Mouse (Mus musculus) liver, embryonic 12.5 days (tissue): Measurements from ENCODE around the gene Mei1. TPM values are rescaled to one million over a fixed set of nuclear protein-coding genes. Genes with fewer than 3 reads are reported as not detected.

Experiments
- ATAC-seq: fragments of 200-750 bp; cut with Nextera tagmentation; 2 replicates; pipeline ENCODE4 v1.8.0; 2017; ENCODE audit warnings: moderate number of reproducible peaks, mild to moderate bottlenecking, moderate library complexity
- H3K27ac ChIP-seq: fragments of 300-500 bp; sonication (generic); 2 replicates; pipeline ENCODE4 v1.5.1; 2016; ENCODE audit warnings: mild to moderate bottlenecking
- H3K27me3 ChIP-seq: fragments of 300-500 bp; sonication (generic); replicated peaks from 2 replicates; pipeline ENCODE4 v1.6.1; 2016; ENCODE audit warnings: mild to moderate bottlenecking, moderate library complexity
- H3K36me3 ChIP-seq: fragments of 300-500 bp; sonication (generic); 2 replicates; pipeline ENCODE4 v1.6.1; 2016; ENCODE audit warnings: mild to moderate bottlenecking, moderate library complexity
- H3K4me1 ChIP-seq: fragments of 300-500 bp; sonication (generic); 2 replicates; pipeline ENCODE4 v1.6.1; 2016
- H3K4me2 ChIP-seq: fragments of 300-500 bp; sonication (generic); 2 replicates; pipeline ENCODE4 v1.6.1; 2016; ENCODE audit warnings: mild to moderate bottlenecking, moderate library complexity
- H3K4me3 ChIP-seq: fragments of 300-500 bp; sonication (generic); 2 replicates; pipeline ENCODE4 v1.5.1; 2016; ENCODE audit warnings: mild to moderate bottlenecking, moderate library complexity
- H3K9ac ChIP-seq: fragments of 300-500 bp; sonication (generic); 2 replicates; pipeline ENCODE4 v1.6.1; 2016; ENCODE audit warnings: mild to moderate bottlenecking, moderate library complexity
- H3K9me3 ChIP-seq: fragments of 300-500 bp; sonication (generic); replicated peaks from 2 replicates; pipeline ENCODE4 v1.6.1; 2016; ENCODE audit warnings: mild to moderate bottlenecking, moderate library complexity
- WGBS: fragments of 180-500 bp; shearing (Covaris S2); methylation state at CpG from one replicate; pipeline ENCODE4 v1.1.7; 2016; ENCODE audit not compliant: insufficient replicate concordance; 5-methylcytosine and 5-hydroxymethylcytosine counted together
- polyA plus RNA-seq: library from polyadenylated mRNA; unstranded; fragments of >200 nt; fragmentation: Nextera tagmentation; extraction: Ambion mirVana; gene quantifications from 2 replicates; pipeline ENCODE4 v1.2.1, GENCODE M21; 2016

Mei1 gene
- polyA plus RNA-seq, 1 experiment from 2014 or later, result not detected

DNA sequence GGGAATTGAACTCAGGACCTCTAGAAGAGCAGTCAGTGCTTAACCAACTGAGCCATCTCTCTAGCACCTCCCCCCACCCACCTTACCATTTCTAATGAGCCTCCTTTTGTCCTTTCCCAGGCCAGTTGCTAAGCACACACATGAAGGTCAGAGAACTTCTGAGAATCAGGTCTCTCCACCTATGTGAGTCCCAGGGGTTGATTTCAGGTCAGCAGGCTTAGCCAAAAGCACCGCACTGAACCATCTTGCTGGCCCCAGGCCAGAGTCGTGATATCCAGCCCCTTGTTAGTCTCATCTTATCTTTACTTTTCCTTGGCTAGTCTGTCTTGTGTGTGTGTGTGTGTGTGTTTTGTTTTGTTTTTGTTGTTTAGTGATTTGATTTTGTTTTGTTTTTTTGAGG is 75.6 kb downstream of the Mei1 start:
- WGBS, result 11% methylated on average over 2 of the region's 2 CpGs
- Histone ChIP-seq H3K27ac (peak overlapping the region; percentile 92), H3K4me1 (peaks cover 63% of the 10 kb centered on the region), H3K27me3 (no peaks in the 10 kb centered on the region), H3K4me2 (peak overlapping the region; percentile 82), H3K9me3 (no peaks in the 10 kb centered on the region), H3K9ac (peak overlapping the region; percentile 99; the same call in 1 of the 2 replicates), H3K4me3 (no peak overlapping the region), H3K36me3 (peaks cover 14% of the 10 kb centered on the region)
- ATAC-seq, result no peak

DNA sequence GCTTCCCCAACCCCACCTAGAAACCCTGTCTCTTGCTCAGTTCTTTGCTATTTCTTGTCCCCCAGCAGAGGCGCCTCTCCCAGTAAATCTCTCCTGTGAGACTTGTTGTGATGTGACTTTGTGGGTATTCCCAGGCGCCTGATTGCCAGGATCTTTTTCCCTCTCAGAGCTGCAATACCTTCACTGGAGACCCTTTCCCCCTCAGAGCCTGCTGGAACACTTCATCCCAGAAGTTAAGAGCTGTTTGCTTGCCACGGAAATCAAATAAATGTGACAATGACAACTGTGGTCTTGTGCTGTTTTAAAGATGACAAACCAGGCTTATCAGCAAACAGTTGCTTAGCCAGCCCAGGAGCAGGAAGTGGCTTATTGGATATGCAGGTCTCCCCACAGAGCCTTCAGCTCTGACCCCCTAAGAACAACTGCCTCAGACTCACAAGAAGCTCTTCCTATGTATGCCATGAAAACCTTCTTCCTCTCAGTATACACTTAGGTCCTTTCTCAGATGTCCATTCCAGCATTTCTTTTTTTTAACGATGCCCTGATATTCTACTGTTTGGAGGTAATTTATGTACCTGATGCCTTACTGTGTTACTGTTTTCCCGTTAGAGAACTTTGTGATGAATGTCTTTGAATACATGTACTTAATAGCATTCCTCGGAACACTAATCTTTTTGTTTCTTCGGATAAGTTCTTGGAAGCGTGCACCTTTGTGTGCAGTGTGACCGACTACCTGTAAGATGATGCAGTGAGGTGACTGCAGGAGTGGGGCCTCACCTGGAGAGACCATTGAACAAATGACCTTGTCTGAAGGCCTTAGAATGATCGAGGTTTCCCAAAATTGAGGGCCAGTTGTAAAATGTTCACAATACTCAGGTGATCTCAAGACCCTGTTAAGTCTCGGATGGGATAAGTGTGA is 76.3 kb downstream of the Mei1 start:
- ATAC-seq, result peak; percentile 6

GRCm38 (mm10) chr15:82146770-82147610 is 77.2 kb downstream of the Mei1 start, which contains the start of gene Srebf2:
Gene Srebf2, plus strand, starts transcription at chr15:82147181.
- peaks cover 66% of the 10 kb centered on the region for H3K4me1 ChIP-seq
- peaks cover 13% of the 10 kb centered on the region for H3K36me3 ChIP-seq
- no peaks in the 10 kb centered on the region for H3K9me3 ChIP-seq
- peak within 1 kb of the TSS; percentile 92 for H3K27ac ChIP-seq
- WGBS, result under 1% methylated on average over 77 of the region's 79 CpGs
- peak; percentile 91 for ATAC-seq
- peak within 1 kb of the TSS; percentile 95 for H3K4me3 ChIP-seq
- H3K9ac ChIP-seq, result peak within 1 kb of the TSS; percentile 99
- H3K4me2 ChIP-seq, result peak within 1 kb of the TSS; percentile 82
- H3K27me3 ChIP-seq, result no peaks in the 10 kb centered on the region

More for the DNA sequence above, 76.3 kb downstream of the Mei1 start:
- Histone ChIP-seq H3K27me3 (no peaks in the 10 kb centered on the region), H3K4me3 (peak overlapping the region; percentile 95), H3K9ac (peak overlapping the region; percentile 99), H3K4me1 (peaks cover 63% of the 10 kb centered on the region), H3K27ac (peak overlapping the region; percentile 92), H3K9me3 (no peaks in the 10 kb centered on the region), H3K4me2 (peak overlapping the region; percentile 82), H3K36me3 (peaks cover 17% of the 10 kb centered on the region)
- 16% methylated on average over 11 of the region's 11 CpGs for WGBS

- H3K27me3 ChIP-seq, result no peaks in the 10 kb centered on the region
- H3K4me3 ChIP-seq, result peak overlapping the region; percentile 95
- H3K9ac ChIP-seq, result peak overlapping the region; percentile 99
- 0 out of 2 replicates have a peak, but pooled peaks have one; percentile 6 for ATAC-seq
- peak overlapping the region; percentile 92 for H3K27ac ChIP-seq
- no peaks in the 10 kb centered on the region for H3K9me3 ChIP-seq
- peaks cover 19% of the 10 kb centered on the region for H3K36me3 ChIP-seq
- WGBS, result under 1% methylated on average over 50 of the region's 50 CpGs
- H3K4me1 ChIP-seq, result peaks cover 73% of the 10 kb centered on the region
- H3K4me2 ChIP-seq, result peak overlapping the region; percentile 82
Measured at GRCm38 (mm10) chr15:82147611-82148111, 77.9 kb downstream of the Mei1 start.

DNA sequence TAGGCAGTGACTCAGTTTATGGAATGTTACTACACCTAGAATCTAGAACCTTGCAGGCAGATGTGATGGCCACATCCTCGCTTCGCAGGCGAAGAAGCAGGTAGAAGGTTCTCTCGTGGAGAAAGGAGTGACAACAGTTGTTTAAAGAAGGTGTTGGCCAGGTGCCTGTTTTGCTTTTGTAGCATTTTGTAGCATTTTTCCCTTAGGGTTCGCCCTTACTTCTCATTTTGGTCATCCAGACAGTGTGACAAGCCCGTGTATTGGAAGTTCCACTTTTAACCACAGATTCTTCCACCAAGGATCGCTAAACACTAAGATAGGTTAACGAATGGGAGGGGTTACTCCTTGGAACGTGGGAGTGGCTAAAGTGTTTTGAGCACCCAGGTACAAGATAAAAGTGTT is 78.7 kb downstream of the Mei1 start:
- Histone ChIP-seq H3K27me3 (no peaks in the 10 kb centered on the region), H3K4me3 (peak overlapping the region; percentile 95), H3K27ac (peak overlapping the region; percentile 92), H3K9ac (peak overlapping the region; percentile 99), H3K36me3 (peaks cover 20% of the 10 kb centered on the region), H3K9me3 (no peaks in the 10 kb centered on the region), H3K4me2 (peak overlapping the region; percentile 82), H3K4me1 (peaks cover 79% of the 10 kb centered on the region)
- ATAC-seq, result no peak
- WGBS, result 18% methylated on average over 9 of the region's 9 CpGs

- no peak overlapping the region for H3K4me2 ChIP-seq
- no peak overlapping the region for H3K27ac ChIP-seq
- H3K4me3 ChIP-seq, result no peak overlapping the region
- no peaks in the 10 kb centered on the region for H3K9me3 ChIP-seq
- no peak for ATAC-seq
- no peaks in the 10 kb centered on the region for H3K27me3 ChIP-seq
- no peak overlapping the region for H3K9ac ChIP-seq
- peaks cover 20% of the 10 kb centered on the region for H3K36me3 ChIP-seq
- peaks cover 81% of the 10 kb centered on the region for H3K4me1 ChIP-seq
Measured at GRCm38 (mm10) chr15:82150042-82150441, 80.2 kb downstream of the Mei1 start.

DNA sequence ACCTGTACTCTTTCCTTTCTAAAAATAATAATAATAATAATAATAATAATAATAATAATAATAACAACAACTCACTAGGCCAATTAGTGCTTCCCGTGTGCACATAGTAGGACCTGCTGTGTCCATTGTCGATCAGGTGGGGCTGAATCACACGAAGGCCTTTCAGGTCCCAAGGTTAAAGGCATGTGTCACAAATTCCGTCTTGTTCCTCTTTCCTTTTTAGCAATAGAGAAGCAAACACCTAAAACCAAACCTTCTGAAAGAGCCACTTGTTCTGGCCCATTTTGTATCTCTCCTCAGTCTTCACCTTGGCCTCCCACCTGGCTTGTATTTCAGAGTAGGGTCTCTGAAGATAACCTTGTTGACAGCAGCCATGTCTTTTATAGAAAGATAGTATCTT is 81.4 kb downstream of the Mei1 start:
- no peak overlapping the region for H3K4me2 ChIP-seq
- no peak for ATAC-seq
- no peak overlapping the region for H3K27ac ChIP-seq
- H3K9me3 ChIP-seq, result no peaks in the 10 kb centered on the region
- no peak overlapping the region for H3K4me3 ChIP-seq
- WGBS, result 76% methylated on average over 4 of the region's 4 CpGs
- no peaks in the 10 kb centered on the region for H3K27me3 ChIP-seq
- peaks cover 20% of the 10 kb centered on the region for H3K36me3 ChIP-seq
- no peak overlapping the region for H3K9ac ChIP-seq
- H3K4me1 ChIP-seq, result peaks cover 81% of the 10 kb centered on the region

DNA sequence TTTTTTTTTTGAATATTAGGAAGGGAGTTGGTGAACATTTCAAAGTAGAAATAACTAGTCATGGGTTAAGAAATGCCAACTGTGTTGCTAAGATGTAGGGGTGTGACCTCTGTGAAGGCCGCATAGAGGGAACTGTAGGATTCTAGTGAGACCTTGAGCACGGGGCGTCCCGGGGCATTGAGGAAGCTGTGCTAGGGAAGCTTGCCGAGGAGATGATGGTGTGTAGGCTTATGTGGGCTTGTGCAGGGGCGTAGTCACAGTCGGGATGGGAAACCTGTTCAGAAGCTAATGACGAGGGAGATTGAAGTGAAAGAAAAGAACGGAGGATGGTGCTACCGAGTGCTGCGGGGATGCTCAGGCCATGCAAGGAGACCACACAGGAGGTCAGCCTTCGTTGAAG is 82.2 kb downstream of the Mei1 start:
- no peak overlapping the region for H3K4me3 ChIP-seq
- no peak for ATAC-seq
- no peaks in the 10 kb centered on the region for H3K9me3 ChIP-seq
- H3K36me3 ChIP-seq, result peaks cover 26% of the 10 kb centered on the region
- WGBS, result 73% methylated on average over 12 of the region's 12 CpGs
- H3K4me1 ChIP-seq, result peaks cover 85% of the 10 kb centered on the region
- no peak overlapping the region for H3K4me2 ChIP-seq
- no peak overlapping the region for H3K27ac ChIP-seq
- H3K9ac ChIP-seq, result no peak overlapping the region
- H3K27me3 ChIP-seq, result no peaks in the 10 kb centered on the region

GRCm38 (mm10) chr15:82152435-82152834 is 82.6 kb downstream of the Mei1 start:
- Histone ChIP-seq H3K9me3 (no peaks in the 10 kb centered on the region), H3K9ac (no peak overlapping the region), H3K36me3 (peaks cover 28% of the 10 kb centered on the region), H3K4me3 (no peak overlapping the region), H3K27ac (peak overlapping the region; percentile 11; the same call in 1 of the 2 replicates), H3K4me2 (no peak overlapping the region), H3K27me3 (no peaks in the 10 kb centered on the region), H3K4me1 (peaks cover 89% of the 10 kb centered on the region)
- ATAC-seq, result no peak
- 83% methylated on average over 7 of the region's 7 CpGs for WGBS

- WGBS, result 49% methylated on average over 6 of the region's 6 CpGs
- Histone ChIP-seq H3K27me3 (no peaks in the 10 kb centered on the region), H3K9ac (peak overlapping the region; percentile 1; the same call in 1 of the 2 replicates), H3K9me3 (no peaks in the 10 kb centered on the region), H3K4me2 (no peak overlapping the region), H3K4me3 (no peak overlapping the region), H3K27ac (no peak overlapping the region), H3K36me3 (peaks cover 22% of the 10 kb centered on the region), H3K4me1 (peaks cover 96% of the 10 kb centered on the region)
- no peak for ATAC-seq
Measured at GRCm38 (mm10) chr15:82156298-82156697, 86.5 kb downstream of the Mei1 start.

GRCm38 (mm10) chr15:82156902-82157301 is 87.1 kb downstream of the Mei1 start:
- Histone ChIP-seq H3K27me3 (no peaks in the 10 kb centered on the region), H3K4me3 (no peak overlapping the region), H3K27ac (peak overlapping the region; percentile 10; the same call in 1 of the 2 replicates), H3K9ac (no peak overlapping the region), H3K36me3 (peaks cover 19% of the 10 kb centered on the region), H3K4me1 (peaks cover 98% of the 10 kb centered on the region), H3K9me3 (no peaks in the 10 kb centered on the region), H3K4me2 (no peak overlapping the region)
- no peak for ATAC-seq
- 24% methylated on average over 10 of the region's 10 CpGs for WGBS
